Mouse (Mus musculus) ES-E14 (cell line): ENCODE results near the gene Rab7b. TPM values are rescaled to one million over a fixed set of nuclear protein-coding genes. Genes with fewer than 3 reads are reported as not detected.

ENCODE experiments used
- DNase-seq: peaks from one replicate; pipeline ENCODE4 v3.0.0-alpha.2; 2013; ENCODE audit warnings: low read depth, low spot score
- H3K27ac ChIP-seq: 2 replicates; pipeline ENCODE4 v1.5.1; 2012; ENCODE audit warnings: low read depth, mild to moderate bottlenecking, low read length, moderate library complexity, mixed read lengths; ENCODE audit not compliant: poor library complexity, insufficient read depth, severe bottlenecking
- H3K36me3 ChIP-seq: 2 replicates; pipeline ENCODE4 v1.6.1; 2012; ENCODE audit warnings: mild to moderate bottlenecking, low read length, moderate library complexity, mixed read lengths; ENCODE audit not compliant: control insufficient read depth, poor library complexity, insufficient read depth, severe bottlenecking
- H3K4me1 ChIP-seq, 2 experiments: fragments of 150-350 bp in 1 of 2; sonication (generic) in 1 of 2; 2 replicates each; pipeline ENCODE4 v1.6.1; 2012; ENCODE audit warnings: low read length in 2 of 2, mild to moderate bottlenecking in 1 of 2, mixed read lengths in 1 of 2; ENCODE audit not compliant: control insufficient read depth in 2 of 2, insufficient read depth in 2 of 2, poor library complexity in 1 of 2
- H3K4me3 ChIP-seq, 2 experiments: fragments of 150-350 bp in 1 of 2; sonication (generic) in 1 of 2; 2 replicates each; pipeline ENCODE4 v1.5.1; 2012; ENCODE audit warnings: low read length in 2 of 2, low read depth in 1 of 2, mild to moderate bottlenecking in 1 of 2, mixed read lengths in 1 of 2; ENCODE audit not compliant: insufficient read depth in 1 of 2, poor library complexity in 1 of 2, severe bottlenecking in 1 of 2
- H3K9ac ChIP-seq: 2 replicates; pipeline ENCODE4 v1.6.1; 2012; ENCODE audit warnings: low read depth, mild to moderate bottlenecking, low read length, mixed read lengths; ENCODE audit not compliant: poor library complexity, insufficient read depth, severe bottlenecking
- H3K9me3 ChIP-seq: fragments of 150-350 bp; sonication (generic); 2 replicates; pipeline ENCODE4 v1.6.1; 2012; ENCODE audit warnings: low read depth, mild to moderate bottlenecking, low read length; ENCODE audit not compliant: control insufficient read depth, insufficient read depth
- CHD2 ChIP-seq: IDR thresholded peaks from 2 replicates; pipeline ENCODE4 v1.6.1; 2014; ENCODE audit warnings: mild to moderate bottlenecking, low read depth, low read length, inconsistent platforms
- HCFC1 ChIP-seq: IDR thresholded peaks from 2 replicates; pipeline ENCODE4 v1.6.1; 2012; ENCODE audit warnings: low read length, inconsistent platforms, borderline replicate concordance; ENCODE audit not compliant: insufficient read depth
- ZNF384 ChIP-seq: IDR thresholded peaks from 2 replicates; pipeline ENCODE4 v1.6.1; 2012; ENCODE audit warnings: low read depth, low read length, inconsistent platforms
- in situ Hi-C, 2 experiments: fragments of 600-800 bp; cut with MboI; formaldehyde crosslinking; loops; one replicate each; pipeline ENCODE4 v1.15.1; 2025; ENCODE audit warnings: low sequenced_read_pairs in 2 of 2, inconsistent platforms in 1 of 2; ENCODE audit not compliant: unreplicated experiment in 2 of 2
- total RNA-seq: library from RNA; depleted of rRNA; stranded (reverse); fragments of 300-350 nt; gene quantifications from 2 replicates; pipeline ENCODE4 v1.2.3, GENCODE M21; 2012; rRNA removed

Rab7b gene
- total RNA-seq, 1 experiment = 0.18 TPM

DNA sequence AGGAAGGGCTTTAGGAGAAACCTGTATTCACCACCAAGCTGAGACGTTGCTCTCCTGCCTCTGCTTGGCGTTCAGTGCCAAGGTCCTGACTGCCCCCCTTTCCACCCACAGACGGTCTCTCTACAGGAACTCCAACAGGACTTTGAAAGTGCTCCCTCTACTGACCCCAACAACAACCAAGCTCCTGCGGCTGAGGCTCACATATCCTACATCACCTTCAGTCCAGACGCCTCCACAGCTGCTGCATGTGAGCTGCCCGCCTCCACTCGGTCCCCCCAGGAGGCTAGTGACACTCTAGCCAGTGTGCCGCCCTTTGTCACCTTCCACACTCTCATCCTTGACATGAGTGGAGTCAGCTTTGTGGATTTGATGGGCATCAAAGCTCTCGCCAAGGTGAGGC lies 75.2 kb downstream of the Rab7b start:
- in situ Hi-C loops = no loop called here
- H3K4me3 ChIP-seq = no peak overlapping the region
- no peak overlapping the region for H3K9ac ChIP-seq
- H3K36me3 ChIP-seq = no peaks in the 10 kb centered on the region
- no peaks in the 10 kb centered on the region for H3K9me3 ChIP-seq
- H3K4me1 ChIP-seq = peaks cover 0 to 3% of the 10 kb centered on the region in 2 experiments; a peak in 1 of 4 replicates
- no peak overlapping the region for H3K27ac ChIP-seq
- DNase-seq = no peak
- TF ChIP-seq HCFC1 (no peak), ZNF384 (no peak)

DNA sequence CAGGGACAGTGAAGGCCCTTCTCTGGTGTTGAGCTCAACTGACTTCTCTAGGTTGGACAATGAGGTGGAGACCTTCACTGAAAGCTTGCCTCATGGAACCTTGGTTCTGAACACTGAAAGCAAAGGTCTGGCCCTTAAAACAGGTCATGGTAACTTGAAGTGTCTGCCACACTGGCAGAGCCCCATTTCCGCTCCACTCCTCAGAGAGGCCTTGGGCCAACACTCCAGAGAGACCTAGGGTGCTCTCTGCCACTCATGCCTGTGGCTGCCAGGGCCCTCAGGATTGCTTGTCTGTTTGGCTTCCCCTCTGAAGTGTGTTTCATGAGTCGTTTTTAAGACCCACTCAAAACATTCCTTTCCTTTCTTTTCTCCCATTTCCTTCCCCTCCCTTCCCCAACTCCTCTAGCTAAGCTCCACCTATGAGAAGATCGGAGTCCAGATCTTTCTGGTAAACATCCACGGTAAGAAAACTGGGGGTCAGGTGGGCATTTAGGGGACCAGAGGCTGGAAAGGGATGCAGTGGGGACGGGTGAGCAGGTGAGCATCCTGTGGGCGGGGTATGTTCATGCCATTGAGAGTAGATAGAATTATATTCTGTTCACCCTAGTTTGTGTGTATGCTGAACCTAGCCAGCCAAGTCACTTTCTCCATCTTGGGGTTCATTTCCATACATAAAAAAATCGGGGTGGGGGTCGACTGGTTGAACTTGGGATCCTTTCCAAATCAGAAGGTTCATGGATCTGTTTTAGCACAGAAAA lies 76.3 kb downstream of the Rab7b start:
- no peaks in the 10 kb centered on the region for H3K36me3 ChIP-seq
- H3K4me3 ChIP-seq = no peak overlapping the region
- TF ChIP-seq CHD2 = no peak
- no peak for TF ChIP-seq ZNF384
- peaks cover 0 to 3% of the 10 kb centered on the region in 2 experiments; a peak in 1 of 4 replicates for H3K4me1 ChIP-seq
- no peak overlapping the region for H3K27ac ChIP-seq
- no peak overlapping the region for H3K9ac ChIP-seq
- DNase-seq = no peak
- H3K9me3 ChIP-seq = no peaks in the 10 kb centered on the region
- in situ Hi-C loops = no loop called here

Other genes with a start within 250 kb of the Rab7b start
- 26.4 and 38.6 TPM in 2 replicates for gene Srgap2, start 161.3 kb upstream of the Rab7b start, total RNA-seq
- gene Fam72a, start 160.8 kb upstream of the Rab7b start, total RNA-seq = 3.5 and 5.8 TPM in 2 replicates
- not detected in 2 replicates for gene Avpr1b, start 89.5 kb upstream of the Rab7b start, total RNA-seq
- gene Ctse, start 50.4 kb upstream of the Rab7b start, total RNA-seq = not detected in 2 replicates
- 0.32 and 0.36 TPM in 2 replicates for gene Slc26a9, start 55.3 kb downstream of the Rab7b start, total RNA-seq
- 2.0 and 4.9 TPM in 2 replicates for gene Pm20d1, start 108.7 kb downstream of the Rab7b start, total RNA-seq
- 17.3 and 21.8 TPM in 2 replicates for gene Slc41a1, start 138.8 kb downstream of the Rab7b start, total RNA-seq
- 4.7 and 9.7 TPM in 2 replicates for gene Rab29, start 178.5 kb downstream of the Rab7b start, total RNA-seq
- gene Nucks1, start 221.8 kb downstream of the Rab7b start, total RNA-seq = 207 and 219 TPM in 2 replicates